Mouse (Mus musculus) kidney, postnatal 10 days (tissue): ENCODE data around the gene Mov10l1.

Experiments
- DNase-seq: peaks from one replicate; pipeline ENCODE4 v3.0.0; 2021; ENCODE audit warnings: mixed read lengths

Mov10l1 gene

GRCm38 (mm10) chr15:89076156-89076731 lies 93.5 kb downstream of the Mov10l1 start:
- peak; percentile 68 for DNase-seq

- peak; percentile 71 for DNase-seq
These were observed 95.6 kb downstream of the Mov10l1 start for GRCm38 (mm10) chr15:89078208-89078836.

- DNase-seq, result no peak
These were observed 101.2 kb downstream of the Mov10l1 start for GRCm38 (mm10) chr15:89083906-89084305.

- no peak for DNase-seq
These were observed 102.1 kb downstream of the Mov10l1 start for GRCm38 (mm10) chr15:89084826-89085225.

GRCm38 (mm10) chr15:89088607-89089247 lies 106.0 kb downstream of the Mov10l1 start, which contains the start of gene Selenoo:
Gene Selenoo (plus strand): TSS chr15:89089084.
- DNase-seq, result peak; percentile 95

- peak; percentile 65 for DNase-seq
These were observed 106.7 kb downstream of the Mov10l1 start for GRCm38 (mm10) chr15:89089248-89090051.

- DNase-seq, result no peak
These were observed 108.0 kb downstream of the Mov10l1 start for GRCm38 (mm10) chr15:89090662-89091061.

- DNase-seq, result no peak
These were observed 109.5 kb downstream of the Mov10l1 start for GRCm38 (mm10) chr15:89092181-89092580.

GRCm38 (mm10) chr15:89097450-89097849 lies 114.7 kb downstream of the Mov10l1 start:
- no peak for DNase-seq

- DNase-seq, result no peak
These were observed 115.9 kb downstream of the Mov10l1 start for GRCm38 (mm10) chr15:89098616-89099015.

GRCm38 (mm10) chr15:89100823-89101222 lies 118.1 kb downstream of the Mov10l1 start:
- no peak for DNase-seq

GRCm38 (mm10) chr15:89102646-89103045 lies 119.9 kb downstream of the Mov10l1 start:
- peak; percentile 10 for DNase-seq

- DNase-seq, result no peak
These were observed 121.2 kb downstream of the Mov10l1 start for GRCm38 (mm10) chr15:89103921-89104320.

- no peak for DNase-seq
These were observed 121.7 kb downstream of the Mov10l1 start for GRCm38 (mm10) chr15:89104425-89104824.
